Mouse (Mus musculus) olfactory bulb, adult 2 months (tissue): ENCODE measurements around the gene Adh6a.

Experiments
- CTCF ChIP-seq: fragments of 200-500 bp; IDR thresholded peaks from 2 replicates; pipeline ENCODE4 v1.5.1; 2012; ENCODE audit warnings: low read depth, mild to moderate bottlenecking, low read length, moderate library complexity; ENCODE audit not compliant: insufficient read depth
- POLR2A ChIP-seq: fragments of 200-500 bp; IDR thresholded peaks from 2 replicates; pipeline ENCODE4 v1.6.1; 2012; ENCODE audit warnings: mild to moderate bottlenecking, low read depth, low read length, moderate library complexity; ENCODE audit not compliant: insufficient read depth

DNA sequence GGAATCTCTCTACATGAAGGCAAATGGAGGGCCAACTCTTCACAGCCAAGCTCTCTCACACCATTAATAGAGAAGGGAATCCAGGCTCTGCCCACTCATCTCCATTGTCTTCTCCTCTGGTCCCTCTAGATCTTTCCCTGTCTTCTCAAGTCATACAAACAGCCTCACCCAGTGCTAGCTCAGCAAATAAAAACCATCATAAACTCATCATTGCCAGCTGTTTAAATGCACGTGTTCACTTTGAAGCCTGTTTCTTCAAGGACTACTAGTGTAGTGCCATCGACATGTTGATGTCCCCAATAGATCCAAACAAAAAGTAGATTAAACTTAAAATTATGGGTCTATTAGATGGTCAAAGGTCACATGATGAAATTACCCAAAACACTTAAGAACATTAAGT is 41.8 kb upstream of the Adh6a start:
- TF ChIP-seq POLR2A (no peak), CTCF (no peak)
